Mouse (Mus musculus) cortical plate, adult 2 months (tissue): ENCODE results near the gene Fcgr4.
"Not testable (repeated sequence)": the region's sequence is repeated elsewhere in the genome, so short reads cannot be mapped to it uniquely, and the experiment has no call there.

ENCODE experiments used
- CTCF ChIP-seq: fragments of 200-500 bp; IDR thresholded peaks from 2 replicates; pipeline ENCODE4 v1.5.1; 2011; ENCODE audit warnings: mild to moderate bottlenecking, control low read depth, low read length; ENCODE audit not compliant: insufficient read depth; ENCODE audit errors: extremely low read depth
- POLR2A ChIP-seq: fragments of 200-500 bp; IDR thresholded peaks from 2 replicates; pipeline ENCODE4 v1.6.1; 2011; ENCODE audit warnings: mild to moderate bottlenecking, low read length, control low read depth; ENCODE audit not compliant: insufficient read depth; ENCODE audit errors: extremely low read depth

GRCm38 (mm10) chr1:171077192-171077591 lies 58.5 kb downstream of the Fcgr4 start:
- TF ChIP-seq POLR2A, CTCF: not testable (repeated sequence)
